Mouse (Mus musculus) brown adipose tissue, adult 24 weeks (tissue): ENCODE data around the gene Tigar. TPM values are rescaled to one million over a fixed set of nuclear protein-coding genes. Genes with fewer than 3 reads are reported as not detected.

Experiments used
- H3K27ac ChIP-seq: fragments of 200-500 bp; replicated peaks from 2 replicates; pipeline ENCODE4 v1.5.1; 2012; ENCODE audit warnings: low read depth, mild to moderate bottlenecking, low read length
- H3K4me1 ChIP-seq: fragments of 200-500 bp; 2 replicates; pipeline ENCODE4 v1.6.1; 2012; ENCODE audit warnings: low read length, mixed read lengths; ENCODE audit not compliant: control insufficient read depth, insufficient read depth, insufficient read length
- H3K4me3 ChIP-seq: fragments of 200-500 bp; 2 replicates; pipeline ENCODE4 v1.5.1; 2012; ENCODE audit warnings: low read depth, mild to moderate bottlenecking, low read length, moderate library complexity; ENCODE audit not compliant: insufficient read depth
- polyA plus RNA-seq: library from polyadenylated mRNA; stranded (reverse); fragments of >200 nt; gene quantifications from 2 replicates; pipeline ENCODE4 v1.2.4, GENCODE M21; 2012; ENCODE audit not compliant: missing spikeins, insufficient read depth, insufficient read length

Tigar gene
- polyA plus RNA-seq, 1 experiment = 12.9 TPM

GRCm38 (mm10) chr6:127064815-127065214 is 44.5 kb downstream of the Tigar start:
- Histone ChIP-seq H3K4me3 (no peak overlapping the region), H3K27ac (no peak overlapping the region), H3K4me1 (no peaks in the 10 kb centered on the region)

GRCm38 (mm10) chr6:127063915-127064314 is 45.4 kb downstream of the Tigar start:
- Histone ChIP-seq H3K27ac (no peak overlapping the region), H3K4me1 (no peaks in the 10 kb centered on the region), H3K4me3 (no peak overlapping the region)

GRCm38 (mm10) chr6:127059975-127060374 is 49.4 kb downstream of the Tigar start:
- Histone ChIP-seq H3K4me3 (no peak overlapping the region), H3K4me1 (no peaks in the 10 kb centered on the region), H3K27ac (no peak overlapping the region)

- H3K27ac ChIP-seq = no peak overlapping the region
- no peaks in the 10 kb centered on the region for H3K4me1 ChIP-seq
- no peak overlapping the region for H3K4me3 ChIP-seq
These were observed 52.3 kb downstream of the Tigar start for GRCm38 (mm10) chr6:127056990-127057588.

GRCm38 (mm10) chr6:127050847-127051246 is 58.5 kb downstream of the Tigar start:
- Histone ChIP-seq H3K4me1 (no peaks in the 10 kb centered on the region), H3K4me3 (no peak overlapping the region), H3K27ac (no peak overlapping the region)

GRCm38 (mm10) chr6:127044909-127045308 is 64.4 kb downstream of the Tigar start:
- Histone ChIP-seq H3K27ac (no peak overlapping the region), H3K4me1 (no peaks in the 10 kb centered on the region), H3K4me3 (no peak overlapping the region)

Other genes starting within 250 kb of the Tigar start
- gene Dyrk4, start 187.7 kb downstream of the Tigar start, polyA plus RNA-seq = not detected in 2 replicates
- gene Rad51ap1, start 170.0 kb downstream of the Tigar start, polyA plus RNA-seq = 1.3 TPM in 1 of 2 replicates, not detected in the other
- 15.9 and 23.6 TPM in 2 replicates for gene D6Wsu163e, start 169.6 kb downstream of the Tigar start, polyA plus RNA-seq
- gene Fgf6, start 94.0 kb downstream of the Tigar start, polyA plus RNA-seq = not detected in 2 replicates
- gene Fgf23, start 36.7 kb downstream of the Tigar start, polyA plus RNA-seq = not detected in 2 replicates
- gene Ccnd2, start 42.6 kb upstream of the Tigar start, polyA plus RNA-seq = 12.2 and 44.0 TPM in 2 replicates